Mouse (Mus musculus): ENCODE results near the gene Itga10.
A peak's percentile ranks its signal among the peaks of the same experiment; 100 is the strongest.
"Not testable (repeated sequence)": the region's sequence is repeated elsewhere in the genome, so short reads cannot be mapped to it uniquely, and the experiment has no call there.

Itga10 gene

GRCm38 (mm10) chr3:96634928-96635879 lies 10.2 kb upstream of the Itga10 start, which contains the start of the genes Pex11b and Gm42957:
Pex11b (plus strand) TSS chr3:96635376.
Gm42957 (plus strand) TSS chr3:96635474.
- DNase-seq (ENCODE audit: low read depth) = peak; percentile 88

GRCm38 (mm10) chr3:96635906-96636305 lies 9.5 kb upstream of the Itga10 start:
- DNase-seq (ENCODE audit: low read depth) = no peak

DNA sequence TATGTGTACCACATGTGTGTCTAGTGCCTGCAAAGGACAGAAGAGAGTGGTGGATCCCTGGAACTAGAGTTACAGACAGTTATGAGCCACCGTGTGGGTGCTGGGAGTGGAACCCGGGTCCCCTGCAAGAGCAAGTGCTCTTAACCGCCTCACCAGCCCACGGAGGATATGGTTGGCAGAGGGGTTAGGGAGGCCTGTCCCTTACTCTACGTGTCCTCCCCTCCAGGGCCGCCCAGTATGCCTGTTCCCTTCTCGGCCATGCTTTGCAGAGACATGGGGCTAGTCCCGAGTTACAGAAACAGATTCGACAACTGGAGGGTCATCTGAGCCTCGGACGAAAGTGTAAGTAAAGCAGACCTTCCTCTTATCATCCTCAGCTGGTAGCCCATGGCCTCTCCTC lies 8.9 kb upstream of the Itga10 start:
- no peak for DNase-seq (ENCODE audit: low read depth)

DNA sequence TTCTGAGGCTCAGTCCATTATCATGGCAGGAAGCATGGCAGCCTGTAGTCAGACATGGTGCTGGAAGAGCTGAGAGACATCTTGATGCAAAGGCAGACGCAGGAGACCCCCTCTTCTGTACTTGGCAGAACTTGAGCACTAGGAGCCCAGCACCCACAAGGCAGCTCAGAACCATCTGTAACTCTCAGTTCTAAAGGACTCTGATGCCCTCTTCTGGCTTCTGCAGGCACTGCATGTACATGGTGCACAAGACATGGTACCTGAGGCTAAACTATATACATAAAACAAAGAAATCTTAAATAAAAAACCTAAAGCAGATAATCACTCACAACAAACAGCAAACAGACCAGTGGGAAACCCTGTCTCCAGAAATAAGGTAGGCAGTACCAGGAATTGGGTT lies 6.2 kb upstream of the Itga10 start:
- peak; percentile 83 for DNase-seq (ENCODE audit: low read depth)

DNA sequence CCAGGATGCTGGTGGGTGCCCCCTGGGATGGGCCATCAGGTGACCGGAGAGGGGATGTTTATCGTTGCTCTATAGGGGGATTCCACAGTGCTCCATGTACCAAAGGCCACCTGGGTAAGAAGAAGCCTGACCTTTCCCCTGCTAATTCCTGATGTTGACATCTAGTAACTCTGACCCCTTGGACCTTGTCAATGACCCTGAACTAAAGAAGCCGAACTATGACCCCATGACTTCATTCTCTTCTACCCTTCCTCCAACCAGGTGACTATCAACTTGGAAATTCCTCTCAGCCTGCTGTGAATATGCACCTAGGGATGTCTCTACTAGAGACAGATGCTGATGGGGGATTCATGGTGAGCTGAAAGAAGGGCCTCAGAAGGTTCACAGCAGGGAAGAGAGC lies 2.0 kb downstream of the Itga10 start:
- DNase-seq (ENCODE audit: low read depth) = no peak

- no peak for DNase-seq (ENCODE audit: low read depth)
Observed at GRCm38 (mm10) chr3:96660901-96661300, 15.5 kb downstream of the Itga10 start.

- no peak for DNase-seq (ENCODE audit: low read depth)
Observed at GRCm38 (mm10) chr3:96662731-96663316, 17.4 kb downstream of the Itga10 start.

GRCm38 (mm10) chr3:96663432-96664239 lies 18.3 kb downstream of the Itga10 start:
- DNase-seq (ENCODE audit: low read depth) = peak; percentile 87

DNA sequence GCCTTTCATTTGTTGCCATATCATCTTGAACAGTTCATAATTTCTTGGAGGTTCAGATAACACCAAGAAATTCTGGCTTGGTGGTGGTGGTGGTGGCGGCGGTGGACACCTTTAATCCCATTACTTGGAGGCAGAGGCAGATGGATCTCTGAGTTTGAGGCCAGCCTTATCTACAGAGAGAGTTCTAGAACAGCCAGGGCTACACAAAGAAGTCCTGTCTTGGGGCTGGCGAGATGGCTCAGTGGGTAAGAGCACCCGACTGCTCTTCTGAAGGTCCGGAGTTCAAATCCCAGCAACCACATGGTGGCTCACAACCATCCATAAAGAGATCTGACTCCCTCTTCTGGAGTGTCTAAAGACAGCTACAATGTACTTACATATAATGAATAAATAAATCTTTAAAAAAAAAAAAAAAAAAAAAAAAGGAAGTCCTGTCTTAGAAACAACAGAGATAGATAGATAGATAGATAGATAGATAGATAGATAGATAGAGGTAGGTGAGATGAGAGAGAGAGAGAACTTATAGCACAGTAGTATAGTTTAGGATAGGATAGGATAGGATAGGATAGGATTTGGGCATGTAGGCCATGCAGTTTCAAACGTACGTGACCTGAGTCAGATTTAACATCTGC lies 20.5 kb downstream of the Itga10 start:
- not testable (repeated sequence) for DNase-seq (ENCODE audit: low read depth)

DNA sequence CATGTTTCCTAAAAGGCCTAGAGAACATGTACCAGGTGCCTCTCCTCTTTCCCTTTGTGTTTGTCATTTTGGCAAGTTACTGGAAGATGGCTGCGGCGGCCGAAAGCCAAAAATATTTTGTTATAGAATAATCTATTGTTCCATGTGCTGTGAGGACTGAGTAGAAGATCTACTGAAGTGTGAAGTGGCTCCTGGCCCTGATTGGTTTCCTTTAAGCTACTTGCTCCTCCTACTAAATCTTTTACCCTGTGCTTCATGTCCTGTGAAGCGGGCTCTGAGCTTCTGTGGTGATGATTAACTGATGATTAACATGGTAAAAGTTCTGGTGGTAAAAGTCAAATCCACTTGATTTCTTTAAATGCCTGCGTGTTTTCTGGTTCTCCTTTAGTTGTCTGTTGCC lies 21.5 kb downstream of the Itga10 start:
- DNase-seq (ENCODE audit: low read depth) = no peak

DNA sequence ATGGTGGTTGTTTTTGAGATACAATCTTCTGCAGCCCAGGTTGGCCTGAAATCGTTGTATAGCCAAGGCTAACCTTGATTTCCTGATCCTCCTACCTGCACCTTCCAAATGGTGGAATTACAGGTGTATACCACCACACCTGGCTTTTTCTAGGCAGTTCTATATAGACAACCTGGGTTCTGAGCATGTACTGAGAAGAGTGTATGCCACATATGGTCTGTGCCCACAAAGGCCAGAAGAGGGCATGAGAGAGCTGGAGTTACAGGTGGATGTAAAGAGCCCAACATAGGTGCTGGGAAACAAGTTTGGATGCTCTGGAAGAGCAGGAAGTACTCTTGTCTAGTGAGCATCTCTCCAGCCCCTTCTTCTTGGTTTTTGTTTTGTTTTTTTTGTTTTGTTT lies 21.9 kb downstream of the Itga10 start:
- DNase-seq (ENCODE audit: low read depth) = peak; percentile 68

- peak; percentile 16 for DNase-seq (ENCODE audit: low read depth)
Observed at GRCm38 (mm10) chr3:96668424-96669067, 23.2 kb downstream of the Itga10 start.

- DNase-seq (ENCODE audit: low read depth) = peak; percentile 94
Observed at GRCm38 (mm10) chr3:96669727-96670468, 24.5 kb downstream of the Itga10 start, which contains the start of gene Ankrd35. Ankrd35 (plus strand) TSS chr3:96670131.

GRCm38 (mm10) chr3:96671519-96671918 lies 26.1 kb downstream of the Itga10 start:
- DNase-seq (ENCODE audit: low read depth) = no peak

DNA sequence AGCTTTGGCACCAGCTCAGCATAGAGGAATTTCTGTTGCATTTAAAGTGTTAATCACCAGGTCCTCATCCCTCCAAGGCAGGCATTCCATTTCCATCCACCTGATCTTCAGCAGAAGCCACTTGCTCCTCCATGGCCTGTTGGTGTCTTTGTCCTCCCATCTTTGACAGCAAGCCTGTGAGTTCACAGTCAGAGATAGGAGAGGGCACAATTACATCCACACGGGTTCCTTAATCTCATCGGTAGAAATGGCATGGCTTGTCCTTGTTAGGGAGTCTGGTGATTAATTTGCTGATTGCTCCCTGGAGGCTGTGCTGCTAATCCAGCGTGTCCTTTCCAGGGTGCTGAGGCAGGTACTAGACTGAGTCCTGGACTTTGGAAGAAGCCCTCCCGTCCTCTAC lies 28.1 kb downstream of the Itga10 start:
- no peak for DNase-seq (ENCODE audit: low read depth)

- DNase-seq (ENCODE audit: low read depth) = no peak
Observed at GRCm38 (mm10) chr3:96674442-96674841, 29.1 kb downstream of the Itga10 start.

DNA sequence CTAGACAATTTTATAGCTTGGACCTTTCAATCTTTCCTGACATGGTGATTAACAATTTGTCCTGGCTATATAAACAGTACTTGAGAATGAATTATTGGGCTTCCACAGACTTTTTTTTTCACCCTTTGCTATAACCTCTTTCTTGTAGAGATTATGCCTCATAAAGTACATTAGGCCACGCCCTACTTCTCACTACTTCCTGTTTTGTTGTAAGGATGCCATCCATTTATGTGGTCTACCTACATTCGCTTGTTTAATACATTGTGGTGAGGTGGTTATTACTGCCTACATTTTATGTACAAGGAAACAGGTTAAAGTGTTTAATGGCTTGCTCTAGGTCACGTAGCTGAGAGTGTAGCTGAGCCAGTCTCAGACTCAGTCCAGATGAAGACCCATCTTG lies 29.8 kb downstream of the Itga10 start:
- DNase-seq (ENCODE audit: low read depth) = peak; percentile 64

GRCm38 (mm10) chr3:96675690-96676089 lies 30.3 kb downstream of the Itga10 start:
- no peak for DNase-seq (ENCODE audit: low read depth)

- DNase-seq (ENCODE audit: low read depth) = no peak
Observed at GRCm38 (mm10) chr3:96678456-96678855, 33.1 kb downstream of the Itga10 start.

- no peak for DNase-seq (ENCODE audit: low read depth)
Observed at GRCm38 (mm10) chr3:96679159-96679674, 33.8 kb downstream of the Itga10 start.

Measured in induced T-regulatory cell, adult 2 months (primary cell).